8 mouse cellular contexts compared by ENCODE assay signal in genomic region chr1:91494457-91495140, GRCm38 (mm10). TPM values are rescaled to one million over a fixed set of nuclear protein-coding genes. Genes with fewer than 3 reads are reported as not detected.
A peak's percentile ranks its signal among the peaks of the same experiment; 100 is the strongest.
DNase-seq lines count a peak whose midpoint lies in the region; ATAC-seq lines count a peak whose summit lies in the region.

Gene Traf3ip1, plus strand, starts transcription at chr1:91494647.

- ATAC-seq in common myeloid progenitor, adult 5-6 weeks (replicated peaks; ENCODE audit: low read depth, poor library complexity, severe bottlenecking) = peak; percentile 96
- ATAC-seq in megakaryocyte progenitor cell, adult 5-6 weeks (replicated peaks; ENCODE audit: poor library complexity) = peak; percentile 98

- DNase-seq in ZHBTc4 (ENCODE audit: low read depth, low spot score) = peak; percentile 97
- peak; percentile 84 to 92 for DNase-seq in gastrocnemius, adult 8-10 months (ENCODE audit: low spot score in 2 of 2)
- peak; percentile 92 for DNase-seq in induced T-regulatory cell, adult 2 months (ENCODE audit: low read depth)
- peak; percentile 73 to 91 for DNase-seq in left cerebral cortex, adult 9 months (ENCODE audit: low spot score in 2 of 2)
- DNase-seq in right cerebral cortex, postnatal 14 days = peak; percentile 94
- DNase-seq in urinary bladder, postnatal 36 days (ENCODE audit: low spot score in 2 of 2) = peak; percentile 85 to 91

RNA-seq across cellular contexts. Expression of gene Traf3ip1, which starts in this region (rescaled TPM):
- total RNA-seq in common myeloid progenitor, adult 5-6 weeks (2017) = 4.0 and 5.2 TPM in 2 replicates
- total RNA-seq in gastrocnemius, adult 8-10 months (2022) = 1 to 10 TPM; 2.9 to 3.7 (median 3.3) TPM
- total RNA-seq in megakaryocyte progenitor cell, adult 5-6 weeks (2015) = 3.1 and 4.9 TPM in 2 replicates
- total RNA-seq in megakaryocyte progenitor cell, adult 5-6 weeks (2017) = 3.3 and 5.3 TPM in 2 replicates

Comparison
In these comparisons a context has a peak if more than half of its experiments do, and no peak if none do; other contexts are left out.
1. Peak in every context shown above with its lines: DNase-seq and ATAC-seq.